Mouse (Mus musculus) embryonic facial prominence, embryonic 10.5 days (tissue): Measurements from ENCODE around the gene Zdhhc3. TPM values are rescaled to one million over a fixed set of nuclear protein-coding genes. Genes with fewer than 3 reads are reported as not detected.
A peak's percentile ranks its signal among the peaks of the same experiment; 100 is the strongest.

Experiments
- DNase-seq: peaks from one replicate; pipeline ENCODE4 v3.0.0-alpha.2; 2017; ENCODE audit warnings: low spot score
- H3K27ac ChIP-seq: fragments of 300-500 bp; sonication (generic); replicated peaks from 2 replicates; pipeline ENCODE4 v1.5.1; 2016; ENCODE audit warnings: mild to moderate bottlenecking
- H3K27me3 ChIP-seq: fragments of 300-500 bp; sonication (generic); replicated peaks from 2 replicates; pipeline ENCODE4 v1.6.1; 2016; ENCODE audit warnings: low read depth, mild to moderate bottlenecking; ENCODE audit not compliant: poor library complexity, severe bottlenecking
- H3K36me3 ChIP-seq: fragments of 300-500 bp; sonication (generic); replicated peaks from 2 replicates; pipeline ENCODE4 v1.6.1; 2016; ENCODE audit warnings: mild to moderate bottlenecking, moderate library complexity
- H3K4me1 ChIP-seq: fragments of 300-500 bp; sonication (generic); 2 replicates; pipeline ENCODE4 v1.6.1; 2016
- H3K4me3 ChIP-seq: fragments of 300-500 bp; sonication (generic); 2 replicates; pipeline ENCODE4 v1.5.1; 2016; ENCODE audit warnings: mild to moderate bottlenecking, moderate library complexity
- H3K9me3 ChIP-seq: fragments of 300-500 bp; sonication (generic); 2 replicates; pipeline ENCODE4 v1.6.1; 2016; ENCODE audit warnings: mild to moderate bottlenecking
- WGBS: fragments of 180-500 bp; shearing (Covaris S2); methylation state at CpG from one replicate; pipeline ENCODE4 v1.1.7; 2016; 5-methylcytosine and 5-hydroxymethylcytosine counted together
- polyA plus RNA-seq: library from polyadenylated mRNA; unstranded; fragments of >200 nt; fragmentation: Nextera tagmentation; extraction: Ambion mirVana; gene quantifications from 2 replicates; pipeline ENCODE4 v1.2.1, GENCODE M21; 2016

Zdhhc3 gene
- polyA plus RNA-seq, 1 experiment from 2014 or later = 73.1 TPM

- Histone ChIP-seq H3K36me3 (peaks cover 96% of the 10 kb centered on the region), H3K4me3 (no peak overlapping the region), H3K9me3 (peaks cover 21% of the 10 kb centered on the region; the same call in 1 of the 2 replicates), H3K27ac (no peak overlapping the region), H3K27me3 (no peaks in the 10 kb centered on the region), H3K4me1 (0 out of 2 replicates have a peak, but pooled peaks cover 3% of the 10 kb centered on the region)
- 89% methylated on average over 4 of the region's 4 CpGs for WGBS
- no peak for DNase-seq
Measured at GRCm38 (mm10) chr9:123139887-123140614, 27.0 kb upstream of the Zdhhc3 start.

- 0 out of 2 replicates have a peak, but pooled peaks cover 3% of the 10 kb centered on the region for H3K4me1 ChIP-seq
- H3K27me3 ChIP-seq = no peaks in the 10 kb centered on the region
- no peak overlapping the region for H3K27ac ChIP-seq
- no peak overlapping the region for H3K4me3 ChIP-seq
- peaks cover 14% of the 10 kb centered on the region; the same call in 1 of the 2 replicates for H3K9me3 ChIP-seq
- H3K36me3 ChIP-seq = peaks cover 100% of the 10 kb centered on the region
- WGBS = 77% methylated on average over 5 of the region's 5 CpGs
- DNase-seq = peak; percentile 21
Measured at GRCm38 (mm10) chr9:123138891-123139474, 26.0 kb upstream of the Zdhhc3 start.

- Histone ChIP-seq H3K27ac (no peak overlapping the region), H3K4me1 (0 out of 2 replicates have a peak, but pooled peaks cover 3% of the 10 kb centered on the region), H3K27me3 (no peaks in the 10 kb centered on the region), H3K36me3 (peaks cover 100% of the 10 kb centered on the region), H3K4me3 (no peak overlapping the region), H3K9me3 (peaks cover 6% of the 10 kb centered on the region; the same call in 1 of the 2 replicates)
- DNase-seq = no peak
- WGBS = 89% methylated on average over 7 of the region's 7 CpGs
Measured at GRCm38 (mm10) chr9:123136953-123137682, 24.1 kb upstream of the Zdhhc3 start.

GRCm38 (mm10) chr9:123132994-123133393, 20.0 kb upstream of the Zdhhc3 start:
- WGBS = 93% methylated on average over 3 of the region's 3 CpGs
- no peak overlapping the region for H3K4me3 ChIP-seq
- no peaks in the 10 kb centered on the region for H3K4me1 ChIP-seq
- no peak overlapping the region for H3K27ac ChIP-seq
- DNase-seq = no peak
- H3K36me3 ChIP-seq = peaks cover 100% of the 10 kb centered on the region
- no peaks in the 10 kb centered on the region for H3K27me3 ChIP-seq
- H3K9me3 ChIP-seq = no peaks in the 10 kb centered on the region

GRCm38 (mm10) chr9:123127663-123128062, 14.7 kb upstream of the Zdhhc3 start:
- Histone ChIP-seq H3K36me3 (peaks cover 99% of the 10 kb centered on the region), H3K27me3 (no peaks in the 10 kb centered on the region), H3K9me3 (no peaks in the 10 kb centered on the region), H3K4me3 (no peak overlapping the region), H3K27ac (no peak overlapping the region), H3K4me1 (no peaks in the 10 kb centered on the region)
- WGBS = 94% methylated on average over 6 of the region's 6 CpGs
- DNase-seq = no peak

- no peak for DNase-seq
- no peak overlapping the region for H3K27ac ChIP-seq
- WGBS = 93% methylated on average over 2 of the region's 2 CpGs
- no peaks in the 10 kb centered on the region for H3K27me3 ChIP-seq
- H3K9me3 ChIP-seq = no peaks in the 10 kb centered on the region
- H3K36me3 ChIP-seq = peaks cover 99% of the 10 kb centered on the region
- no peak overlapping the region for H3K4me3 ChIP-seq
- H3K4me1 ChIP-seq = no peaks in the 10 kb centered on the region
Measured at GRCm38 (mm10) chr9:123124413-123124981, 11.5 kb upstream of the Zdhhc3 start.

GRCm38 (mm10) chr9:123123571-123124412, 10.8 kb upstream of the Zdhhc3 start:
- H3K27me3 ChIP-seq = no peaks in the 10 kb centered on the region
- peaks cover 99% of the 10 kb centered on the region for H3K36me3 ChIP-seq
- DNase-seq = no peak
- H3K4me3 ChIP-seq = no peak overlapping the region
- H3K4me1 ChIP-seq = no peaks in the 10 kb centered on the region
- whole genome bisulfite sequencing = 88% methylated on average over 6 of the region's 6 CpGs
- no peaks in the 10 kb centered on the region for H3K9me3 ChIP-seq
- H3K27ac ChIP-seq = no peak overlapping the region

- H3K27ac ChIP-seq = no peak overlapping the region
- peaks cover 98% of the 10 kb centered on the region for H3K36me3 ChIP-seq
- H3K27me3 ChIP-seq = no peaks in the 10 kb centered on the region
- no peaks in the 10 kb centered on the region for H3K4me1 ChIP-seq
- no peak for DNase-seq
- H3K9me3 ChIP-seq = no peaks in the 10 kb centered on the region
- H3K4me3 ChIP-seq = no peak overlapping the region
- WGBS = 92% methylated on average over 3 of the region's 3 CpGs
Measured at GRCm38 (mm10) chr9:123123017-123123416, 10.0 kb upstream of the Zdhhc3 start.

GRCm38 (mm10) chr9:123115566-123115965, 2.6 kb upstream of the Zdhhc3 start:
- DNase-seq = no peak
- Histone ChIP-seq H3K36me3 (peaks cover 51% of the 10 kb centered on the region), H3K4me1 (peaks cover 25% of the 10 kb centered on the region), H3K27me3 (no peaks in the 10 kb centered on the region), H3K9me3 (no peaks in the 10 kb centered on the region), H3K4me3 (no peak overlapping the region), H3K27ac (no peak overlapping the region)
- WGBS = 78% methylated on average over 1 of the region's 1 CpGs

GRCm38 (mm10) chr9:123113931-123114330, 926 bp upstream of the Zdhhc3 start:
- Histone ChIP-seq H3K9me3 (no peaks in the 10 kb centered on the region), H3K27me3 (no peaks in the 10 kb centered on the region), H3K27ac (peak overlapping the region; percentile 95; the same call in 1 of the 2 replicates), H3K36me3 (peaks cover 35% of the 10 kb centered on the region), H3K4me3 (peak overlapping the region; percentile 75), H3K4me1 (peaks cover 25% of the 10 kb centered on the region)
- 77% methylated on average over 6 of the region's 6 CpGs for WGBS
- no peak for DNase-seq

- peaks cover 27% of the 10 kb centered on the region for H3K36me3 ChIP-seq
- H3K4me3 ChIP-seq = peak overlapping the region; percentile 75
- no peaks in the 10 kb centered on the region for H3K27me3 ChIP-seq
- DNase-seq = no peak
- H3K9me3 ChIP-seq = no peaks in the 10 kb centered on the region
- H3K27ac ChIP-seq = peak overlapping the region; percentile 95; the same call in 1 of the 2 replicates
- 62% methylated on average over 8 of the region's 8 CpGs for WGBS
- peaks cover 25% of the 10 kb centered on the region for H3K4me1 ChIP-seq
Measured at GRCm38 (mm10) chr9:123111751-123112221, 1.2 kb downstream of the Zdhhc3 start.
